Mouse (Mus musculus) adrenal gland, postnatal 14 days (tissue): Measurements from ENCODE around the gene Tbca. TPM values are rescaled to one million over a fixed set of nuclear protein-coding genes. Genes with fewer than 3 reads are reported as not detected.

Source experiments
- DNase-seq: peaks from one replicate; pipeline ENCODE4 v3.0.0; 2021; ENCODE audit warnings: mixed read lengths
- long read RNA-seq, 2 experiments: library from polyadenylated mRNA; stranded (forward); transcript quantifications; one replicate each; pipeline ENCODE4 v2.0.0; 2021
- total RNA-seq: library from RNA; stranded (reverse); gene quantifications from 2 replicates; pipeline ENCODE4 v1.2.3, GENCODE M21; 2021

Tbca gene
- total RNA-seq, result 209 and 213 TPM in 2 replicates
- long read RNA-seq, experiment 1, transcript Tbca-201 (4 exons, 559 nt), result major isoform, 137 of 144 reads
- long read RNA-seq, experiment 1, partial matches to known transcripts, result 5 of 144 reads
- long read RNA-seq, experiment 1, other reads (novel, unspliced or antisense), result 2 of 144 reads
- long read RNA-seq, experiment 2, transcript Tbca-201 (4 exons, 559 nt), result major isoform, 127 of 130 reads
- long read RNA-seq, experiment 2, partial matches to known transcripts, result 1 of 130 reads
- long read RNA-seq, experiment 2, other reads (novel, unspliced or antisense), result 2 of 130 reads

DNA sequence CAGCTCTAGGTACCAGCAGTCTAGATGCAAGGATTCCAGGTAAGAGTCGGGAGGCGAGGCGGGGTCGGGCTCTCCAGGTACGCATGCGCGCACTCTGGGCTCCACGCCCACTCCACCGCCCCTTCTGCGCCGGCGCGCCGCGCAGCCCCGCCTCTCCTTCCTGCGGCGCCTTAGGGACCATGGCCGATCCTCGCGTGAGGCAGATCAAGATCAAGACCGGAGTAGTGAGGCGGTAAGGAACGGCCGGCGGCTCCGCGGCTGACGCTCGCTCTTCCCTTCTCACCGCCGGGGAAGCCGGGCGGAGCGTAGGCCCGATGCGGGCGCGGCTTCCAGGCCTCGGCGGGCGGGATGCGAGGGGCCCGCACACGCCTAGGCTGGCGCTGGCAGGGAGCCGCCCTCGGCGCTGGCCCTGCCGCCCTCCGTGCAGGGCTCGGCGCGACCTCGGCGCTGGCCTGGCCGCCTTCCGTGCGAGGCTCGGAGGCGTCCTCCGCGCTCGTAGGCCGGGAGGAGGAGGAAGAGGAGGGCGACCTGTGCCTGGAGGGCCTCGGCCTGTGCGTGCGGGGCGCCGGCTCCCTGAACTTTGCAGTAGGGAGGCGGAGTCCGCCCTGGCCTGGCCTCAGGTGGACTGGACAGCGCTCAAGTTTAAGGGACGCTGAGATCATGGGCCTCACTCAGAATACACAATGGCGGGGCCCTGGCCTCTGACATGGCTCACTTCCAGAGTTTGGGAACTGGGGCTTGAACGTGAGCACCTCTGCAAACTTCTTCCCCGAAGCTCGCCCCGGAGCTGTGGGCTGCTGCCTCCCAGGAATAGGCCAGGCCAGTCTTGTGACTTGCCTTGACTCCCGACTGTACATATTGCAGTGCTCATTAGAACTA lies at the start of gene Tbca:
Gene Tbca, plus strand, starts transcription at position 140 of the 879 bp plus-strand sequence.
- peak; percentile 94 for DNase-seq

GRCm38 (mm10) chr13:94745176-94745575 lies 43.5 kb upstream of the Tbca start:
- DNase-seq, result no peak

DNA sequence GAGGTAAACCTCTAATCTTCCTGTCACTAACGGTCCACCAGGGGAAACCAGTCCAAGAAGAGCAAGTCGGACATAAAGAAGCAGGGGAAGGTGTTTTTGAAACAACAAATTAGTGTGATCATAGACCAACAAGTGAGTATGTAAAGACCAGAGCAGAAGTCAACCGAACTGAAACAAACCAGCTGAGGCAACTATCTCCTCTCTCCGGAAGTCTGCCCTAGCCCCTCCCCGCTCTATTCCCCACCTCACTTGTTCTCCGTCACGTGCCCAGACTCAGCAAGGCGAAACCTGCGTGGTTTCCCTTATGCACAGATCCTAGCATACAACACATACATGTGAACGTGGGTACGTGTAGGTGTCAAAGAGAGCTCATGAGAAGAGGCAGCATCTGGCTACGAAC lies 22.9 kb upstream of the Tbca start:
- no peak for DNase-seq

- no peak for DNase-seq
Observed at GRCm38 (mm10) chr13:94768460-94769154, 20.1 kb upstream of the Tbca start.

- DNase-seq, result no peak
Observed at GRCm38 (mm10) chr13:94769155-94769470, 19.6 kb upstream of the Tbca start.

DNA sequence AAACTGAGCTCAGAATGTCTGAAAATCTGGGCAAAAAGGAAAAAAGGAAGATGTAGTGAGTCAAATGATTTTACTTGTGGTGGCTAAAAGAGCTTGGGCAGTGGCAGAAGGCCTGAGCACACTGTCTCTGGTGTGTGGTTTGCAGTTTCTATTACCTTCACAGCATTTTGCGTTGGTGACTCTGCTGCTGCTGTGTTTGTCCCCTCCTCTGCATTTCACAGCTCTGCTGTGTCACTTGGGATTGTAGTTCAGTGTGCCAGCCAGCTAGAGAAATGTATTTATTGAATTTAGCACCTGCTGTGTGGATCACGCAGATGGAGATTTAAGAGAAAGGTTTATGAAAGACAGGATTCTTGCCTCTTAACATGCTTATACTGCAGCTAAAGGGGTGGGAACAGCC lies 1.8 kb upstream of the Tbca start:
- DNase-seq, result no peak

GRCm38 (mm10) chr13:94794689-94795088 lies 6.0 kb downstream of the Tbca start:
- DNase-seq, result no peak

GRCm38 (mm10) chr13:94803480-94804057 lies 14.9 kb downstream of the Tbca start:
- no peak for DNase-seq

- DNase-seq, result no peak
Observed at GRCm38 (mm10) chr13:94806315-94807179, 17.8 kb downstream of the Tbca start.

GRCm38 (mm10) chr13:94808596-94808995 lies 19.9 kb downstream of the Tbca start:
- DNase-seq, result no peak

- DNase-seq, result no peak
Observed at GRCm38 (mm10) chr13:94809724-94810123, 21.0 kb downstream of the Tbca start.

- no peak for DNase-seq
Observed at GRCm38 (mm10) chr13:94811451-94811850, 22.7 kb downstream of the Tbca start.

DNA sequence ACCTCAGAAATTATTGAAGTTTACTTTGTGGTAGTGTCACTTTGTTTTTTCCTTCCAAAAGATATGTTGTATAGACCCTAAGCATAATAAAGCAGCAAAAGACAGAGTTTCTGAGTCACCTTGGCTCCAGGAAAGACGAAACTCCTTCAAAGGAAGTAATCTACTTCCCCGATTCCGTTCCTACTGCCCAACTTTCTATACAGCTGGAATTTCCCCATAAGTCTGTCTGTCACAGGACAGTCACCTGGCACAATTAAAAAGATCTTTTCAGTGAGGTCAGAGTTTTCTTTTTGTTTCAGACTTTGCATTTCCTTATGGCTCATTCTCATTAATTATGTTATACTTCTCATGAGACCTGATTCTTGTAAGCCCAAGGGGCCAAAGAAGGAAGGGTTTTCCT lies 25.1 kb downstream of the Tbca start:
- no peak for DNase-seq

DNA sequence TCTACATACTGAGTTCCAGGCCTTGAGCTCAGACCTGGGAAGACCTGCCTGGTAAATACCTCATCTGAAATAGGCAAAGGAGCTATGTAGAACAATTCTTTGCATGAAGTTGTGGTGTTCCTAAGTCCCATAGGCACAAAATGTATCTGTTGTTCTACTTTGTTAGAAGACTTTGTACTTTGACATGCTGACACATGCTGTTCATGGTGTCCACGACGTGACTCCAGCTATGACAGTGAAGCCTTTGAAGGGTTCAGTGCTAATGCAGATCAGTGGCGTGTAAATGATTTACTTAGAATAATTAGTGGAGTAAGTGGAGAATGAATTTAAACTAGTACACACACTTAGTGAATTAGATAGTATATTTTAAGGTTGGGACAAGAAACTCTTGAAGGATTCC lies 31.8 kb downstream of the Tbca start:
- DNase-seq, result no peak

- DNase-seq, result no peak
Observed at GRCm38 (mm10) chr13:94820956-94821355, 32.2 kb downstream of the Tbca start.

GRCm38 (mm10) chr13:94826389-94826788 lies 37.7 kb downstream of the Tbca start:
- DNase-seq, result no peak

GRCm38 (mm10) chr13:94826986-94827385 lies 38.3 kb downstream of the Tbca start:
- no peak for DNase-seq

DNA sequence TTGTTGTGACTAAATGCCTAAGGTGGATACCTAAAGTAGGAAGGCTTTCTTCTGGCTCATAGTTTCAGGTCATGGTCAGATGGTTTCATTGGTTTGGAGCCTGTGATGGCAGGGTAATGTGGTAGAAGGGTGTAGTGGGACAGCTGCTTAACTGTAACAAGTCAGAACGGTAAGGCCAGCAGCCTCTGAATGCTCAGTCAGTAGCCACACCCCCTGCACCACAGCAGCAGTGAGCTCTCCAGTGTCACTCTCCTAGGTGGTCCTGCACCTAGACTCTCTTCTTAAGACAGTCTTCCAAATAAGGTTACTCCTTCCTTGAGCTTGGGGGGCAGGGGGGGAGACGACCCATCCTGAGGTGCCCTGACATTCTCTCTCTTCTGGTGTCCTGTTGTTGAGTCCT lies 39.1 kb downstream of the Tbca start:
- DNase-seq, result no peak

GRCm38 (mm10) chr13:94838047-94838720 lies 49.5 kb downstream of the Tbca start:
- DNase-seq, result no peak

DNA sequence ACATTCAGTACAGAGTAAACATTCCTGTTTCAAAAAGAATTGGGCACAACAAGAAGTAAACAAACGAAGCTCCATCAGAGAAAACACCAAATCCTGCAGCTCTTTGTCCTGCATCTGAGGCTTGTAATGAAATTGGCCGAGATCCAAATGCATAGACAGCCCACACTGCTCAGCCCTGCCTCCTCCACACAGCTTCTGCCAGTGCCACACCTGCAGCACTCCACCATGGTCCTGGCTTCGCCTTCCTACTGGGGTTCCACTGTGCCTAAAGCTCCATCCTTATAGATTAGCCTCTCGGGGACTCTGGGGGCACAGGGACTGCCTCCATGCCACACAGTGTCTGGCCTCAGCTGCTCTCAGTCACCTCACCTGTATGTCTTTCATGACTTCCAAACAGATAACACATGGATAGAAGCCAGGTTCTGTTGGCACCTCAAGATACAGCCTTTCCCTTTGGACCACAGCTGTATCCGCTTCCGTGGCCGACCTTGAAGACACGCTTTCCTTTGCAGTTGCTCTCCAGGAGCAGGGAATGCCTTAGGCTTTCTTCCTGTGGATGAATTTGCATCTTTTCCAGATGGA lies 50.1 kb downstream of the Tbca start:
- DNase-seq, result no peak

DNA sequence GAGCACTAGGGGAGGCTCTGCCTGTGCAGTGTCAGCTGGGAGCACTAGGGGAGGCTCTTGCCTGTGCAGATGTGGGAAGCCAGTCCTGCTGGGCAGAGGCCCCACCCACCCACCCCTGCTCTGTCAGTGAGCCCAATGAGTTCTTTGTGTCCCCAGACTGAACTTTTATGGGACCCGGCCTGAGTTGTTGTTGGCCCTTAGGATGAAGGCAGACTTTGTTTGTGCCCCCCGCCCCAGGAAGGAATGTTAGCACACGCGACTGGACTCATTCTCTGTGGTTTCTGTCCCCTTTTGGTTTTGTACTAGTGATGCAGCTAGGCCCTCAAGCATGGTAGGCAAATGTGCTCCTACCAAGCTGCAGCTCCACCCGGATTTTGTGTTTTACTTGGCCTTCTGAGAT lies 54.5 kb downstream of the Tbca start:
- no peak for DNase-seq
